Mouse (Mus musculus) c-Kit-positive CD71-positive TER-119-positive erythroid progenitor cells, embryonic 14.5 days (primary cell): ENCODE measurements around the gene Wfdc15b.

Experiments
- DNase-seq: peaks from one replicate; pipeline ENCODE4 v3.0.0-alpha.2; 2013; ENCODE audit warnings: low spot score

Gene Wfdc15b

DNA sequence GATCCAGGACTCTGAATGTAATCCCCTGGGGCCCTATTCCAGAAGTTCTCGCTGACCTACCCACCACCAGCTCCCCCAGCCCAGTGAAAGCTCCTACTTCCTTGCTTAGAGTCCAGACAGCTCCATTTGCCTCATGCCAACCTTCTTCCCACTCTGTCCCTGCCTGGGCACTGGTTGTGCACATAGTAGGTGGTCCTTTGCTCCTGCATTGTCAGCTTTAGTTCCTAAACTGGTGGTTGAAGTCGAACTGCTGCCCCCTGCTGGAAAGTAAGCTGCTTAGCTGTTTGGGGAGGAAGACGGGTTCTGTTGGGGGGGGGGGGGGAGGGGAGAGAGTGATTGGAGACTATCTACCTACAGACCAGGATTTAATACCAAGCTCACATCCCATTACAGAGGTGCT lies 41.3 kb downstream of the Wfdc15b start:
- DNase-seq: no peak

DNA sequence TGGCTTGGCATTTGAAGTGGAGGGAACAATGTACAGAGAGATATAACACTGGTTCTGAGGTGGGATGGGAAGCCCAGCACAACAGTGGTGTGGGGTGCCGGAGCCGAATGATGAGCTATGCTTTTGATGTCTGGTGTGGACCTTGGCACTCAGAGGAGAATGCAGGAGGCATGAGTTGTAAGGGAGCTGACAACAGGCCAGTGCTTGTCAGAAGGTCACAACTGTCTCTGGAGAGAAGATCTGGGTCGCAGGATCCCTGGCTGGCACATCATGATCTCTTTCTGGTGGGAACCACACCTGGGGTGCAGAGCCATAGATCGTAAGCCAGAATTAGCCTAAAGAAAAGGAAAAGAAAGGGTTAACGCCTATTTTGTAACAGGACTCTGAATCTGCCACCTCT lies 43.6 kb downstream of the Wfdc15b start:
- DNase-seq: no peak

DNA sequence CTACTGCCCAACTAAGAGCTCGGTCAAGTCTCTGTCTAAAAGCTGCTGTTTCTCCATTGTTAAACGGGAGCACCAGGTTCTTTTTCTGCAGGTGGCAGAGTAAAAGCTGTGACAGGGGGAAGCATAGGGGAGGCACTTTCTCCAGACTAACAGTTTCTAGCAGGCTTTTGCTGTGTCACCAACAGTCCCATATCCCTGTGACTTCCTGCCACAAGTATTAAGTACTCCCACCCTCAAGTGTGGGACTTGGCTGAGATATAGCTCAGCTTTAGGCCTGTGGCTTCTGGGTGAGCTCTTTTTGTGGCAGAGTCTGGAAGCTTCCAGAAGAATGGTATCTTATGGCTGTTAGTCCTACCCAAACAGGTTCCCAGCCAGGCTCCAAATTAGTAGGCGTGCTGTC lies 45.6 kb downstream of the Wfdc15b start:
- DNase-seq: no peak

DNA sequence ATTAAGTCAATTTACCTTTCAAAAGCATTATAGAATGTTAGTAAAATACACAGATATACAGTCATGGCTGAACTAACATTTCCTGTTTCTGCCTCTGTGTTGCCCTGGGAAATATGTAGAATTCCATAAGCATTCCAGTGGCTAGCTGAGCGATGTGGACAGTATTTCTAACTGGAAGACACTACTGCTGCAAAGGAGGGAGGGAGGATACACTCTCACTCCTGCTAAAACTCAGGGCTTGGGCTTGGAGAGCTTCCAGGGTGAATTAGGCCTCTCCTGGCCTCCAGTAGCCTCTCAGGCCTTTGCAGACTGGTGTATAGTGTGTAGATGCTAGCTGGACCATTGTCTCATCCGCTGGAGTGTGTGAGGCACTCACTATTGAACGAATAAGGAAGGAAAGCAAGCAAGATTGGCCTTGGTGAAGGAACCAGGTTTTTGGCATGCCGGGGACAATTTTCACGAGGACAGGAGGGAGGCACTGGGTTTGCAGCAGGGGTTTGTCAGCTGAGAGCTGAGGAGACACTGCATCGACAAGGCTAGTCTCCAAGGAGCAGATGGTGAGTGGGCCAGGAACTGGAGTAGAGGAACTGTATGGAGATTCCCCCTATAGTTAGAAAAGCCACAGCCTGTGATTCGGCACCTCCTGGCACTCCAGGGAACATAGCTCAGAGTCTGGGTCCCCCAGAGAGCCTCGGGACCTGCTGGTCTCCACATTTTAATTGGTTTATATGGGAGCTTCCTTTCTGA lies 46.6 kb downstream of the Wfdc15b start:
- DNase-seq: no peak

DNA sequence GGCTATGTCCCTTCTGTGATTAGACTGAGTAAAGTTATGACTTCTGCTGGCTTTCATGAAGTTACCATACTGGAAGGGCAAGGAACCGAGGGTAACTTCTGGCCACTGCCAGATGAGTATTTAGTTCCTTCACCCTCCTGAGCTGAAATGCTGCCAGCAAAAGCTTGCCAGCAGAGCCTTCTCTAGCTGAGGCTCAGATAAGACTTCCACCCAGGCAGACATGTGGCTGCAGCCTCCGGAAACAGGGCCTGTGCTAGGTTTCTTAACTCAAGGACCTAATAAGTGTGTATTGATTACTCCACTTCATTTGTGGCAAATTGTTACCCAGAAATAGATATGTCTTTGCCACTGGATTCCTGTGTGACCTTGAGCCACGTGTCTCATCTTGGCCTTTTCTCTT lies 48.1 kb downstream of the Wfdc15b start:
- no peak for DNase-seq

DNA sequence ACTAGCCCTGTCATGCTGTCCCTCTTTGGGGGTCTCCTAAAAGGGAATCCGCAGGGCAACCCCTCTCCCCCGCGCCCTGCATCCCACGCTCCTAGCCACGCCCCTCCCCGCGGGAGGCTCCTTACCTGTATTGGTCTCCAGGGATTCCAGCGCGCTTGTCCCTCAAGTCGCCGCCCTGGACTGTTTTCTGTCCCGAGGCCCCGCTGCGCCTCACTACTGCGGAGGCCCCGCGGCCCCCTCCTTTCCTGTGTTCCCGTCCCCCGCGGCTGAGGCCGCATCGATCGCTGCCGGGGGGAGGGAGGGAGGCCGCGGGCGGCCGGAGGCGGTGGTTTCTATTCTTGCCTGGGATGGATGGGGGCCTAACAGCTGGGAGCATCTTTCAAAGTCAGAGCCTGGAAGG lies 50.6 kb downstream of the Wfdc15b start, which contains the start of gene Kcns1:
Gene Kcns1, minus strand, starts transcription at position 212 of the 400 bp plus-strand sequence.
- DNase-seq: no peak

DNA sequence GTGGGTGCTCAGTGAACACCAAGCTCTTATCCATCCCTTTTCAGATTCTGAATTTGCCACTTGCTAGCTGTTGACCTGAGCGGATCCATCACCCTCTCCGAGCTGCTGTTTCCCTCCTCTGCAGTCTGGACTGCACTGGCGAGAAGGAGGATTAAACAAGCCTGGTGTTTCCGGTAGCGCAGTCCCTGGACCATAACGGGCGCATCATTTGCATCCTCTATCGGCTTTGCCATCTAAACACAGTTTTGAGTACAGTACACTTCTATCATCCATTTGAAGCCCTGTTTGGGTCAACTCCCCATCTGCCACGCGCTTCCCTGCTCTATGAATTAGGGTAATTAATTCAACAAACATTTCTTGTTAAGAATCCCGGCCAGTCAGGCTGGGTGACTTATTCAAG lies 51.1 kb downstream of the Wfdc15b start:
- no peak for DNase-seq

DNA sequence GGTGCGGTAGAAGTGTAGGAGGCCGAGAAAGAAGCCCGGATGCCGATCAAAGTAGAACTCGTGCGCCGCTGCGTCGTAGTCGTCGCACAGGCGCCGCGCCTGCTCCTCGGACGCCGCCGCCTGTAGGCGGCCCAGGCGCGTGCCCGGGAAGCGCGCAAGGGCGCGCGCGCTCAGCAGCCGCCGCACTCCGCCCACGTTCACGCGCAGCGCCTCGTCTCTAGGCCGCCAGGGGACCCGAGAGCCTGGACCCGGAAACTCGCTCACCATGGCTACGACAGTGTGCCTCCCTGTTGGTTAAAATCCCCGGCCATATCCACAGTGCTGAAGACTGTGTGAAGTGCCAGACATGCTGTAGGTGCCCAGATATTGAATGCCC lies 52.9 kb downstream of the Wfdc15b start:
- DNase-seq: no peak

DNA sequence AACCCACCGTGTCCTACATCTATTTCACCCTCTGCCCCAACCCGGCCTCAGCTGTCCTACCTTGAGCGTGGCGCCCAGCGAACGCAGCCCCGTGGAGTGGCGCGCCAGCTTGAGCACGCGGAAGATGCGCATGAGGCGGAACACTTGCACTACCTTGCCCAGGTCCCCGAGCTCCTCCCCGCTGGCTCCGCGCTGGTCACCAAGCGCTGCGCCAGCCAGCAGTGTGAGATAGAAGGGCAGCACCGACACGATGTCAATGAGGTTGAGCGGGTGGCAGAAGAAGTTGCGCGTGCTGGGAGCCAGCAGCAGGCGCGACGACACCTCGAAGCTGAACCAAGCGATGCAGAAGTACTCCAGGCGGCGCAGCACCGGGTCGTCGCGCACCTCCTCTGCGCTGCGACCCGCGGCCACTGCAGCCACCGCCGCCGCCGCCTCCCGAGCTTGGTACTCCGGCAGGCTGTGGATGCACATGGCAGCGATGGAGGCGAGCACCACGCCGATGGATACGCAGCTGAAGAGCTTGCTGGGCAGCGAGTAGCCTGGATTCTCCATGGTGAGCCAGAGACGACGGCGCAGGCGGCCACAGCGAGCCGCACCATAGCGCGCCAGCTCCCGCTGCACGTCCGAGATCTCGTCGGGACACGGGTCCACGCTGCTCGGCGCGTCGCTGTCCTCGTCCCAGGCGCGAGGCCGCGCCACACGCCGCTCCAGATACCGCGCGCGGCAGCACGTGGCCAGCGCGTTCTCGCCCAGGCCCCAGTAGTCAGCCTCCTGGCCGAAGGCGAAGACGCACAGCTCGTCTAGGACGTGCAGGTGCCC lies 53.5 kb downstream of the Wfdc15b start:
- no peak for DNase-seq

DNA sequence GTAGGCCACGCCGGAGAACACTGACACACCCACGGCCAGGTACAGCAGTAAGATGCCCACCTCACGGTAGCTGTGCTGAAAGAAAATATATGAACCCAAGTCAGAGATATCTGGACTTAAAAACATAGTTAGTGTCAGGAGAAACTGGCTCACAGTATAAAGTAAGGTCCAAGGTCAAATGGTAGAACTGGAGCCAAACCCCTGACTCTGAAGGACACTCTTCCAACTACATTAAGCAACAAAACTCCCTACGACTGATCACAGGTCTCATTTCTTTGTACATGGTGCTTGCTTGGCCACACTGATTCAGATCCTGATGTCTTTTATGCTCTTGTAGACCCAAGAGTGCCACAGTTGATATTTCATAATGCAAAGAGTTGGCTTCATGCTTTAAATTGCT lies 56.5 kb downstream of the Wfdc15b start:
- DNase-seq: no peak
